Mouse (Mus musculus): ENCODE data around the gene Hopx.

GRCm38 (mm10) chr5:77090521-77091096 lies 24.3 kb downstream of the Hopx start:
- TF ChIP-seq POLR2A (IDR thresholded peaks at IDR 0.05; ENCODE audit: control insufficient read depth, extremely low read depth, insufficient read depth, low read length, poor library complexity) (no peak), CTCF (IDR thresholded peaks at IDR 0.05; ENCODE audit: borderline replicate concordance, control insufficient read depth, extremely low read depth, insufficient read depth, low read length, poor library complexity) (no peak)
